Mouse (Mus musculus) hindbrain, postnatal 0 days (tissue): ENCODE results near the gene Sh3pxd2a. TPM values are rescaled to one million over a fixed set of nuclear protein-coding genes. Genes with fewer than 3 reads are reported as not detected.

ENCODE experiments used
- ATAC-seq: fragments of 200-750 bp; cut with Nextera tagmentation; 2 replicates; pipeline ENCODE4 v1.8.0; 2017; ENCODE audit warnings: mild to moderate bottlenecking, moderate TSS enrichment, moderate library complexity
- DNase-seq: peaks from one replicate; pipeline ENCODE4 v3.0.0-alpha.2; 2015; ENCODE audit warnings: low spot score
- H3K27ac ChIP-seq: fragments of 300-500 bp; sonication (generic); 2 replicates; pipeline ENCODE4 v1.5.1; 2014; ENCODE audit warnings: mild to moderate bottlenecking
- H3K27me3 ChIP-seq: fragments of 300-500 bp; sonication (generic); 2 replicates; pipeline ENCODE4 v1.6.1; 2014; ENCODE audit warnings: low read length, mixed read lengths; ENCODE audit not compliant: insufficient read depth
- H3K36me3 ChIP-seq: fragments of 300-500 bp; sonication (generic); 2 replicates; pipeline ENCODE4 v1.6.1; 2014; ENCODE audit warnings: low read length, mixed read lengths; ENCODE audit not compliant: insufficient read depth
- H3K4me1 ChIP-seq: fragments of 300-500 bp; sonication (generic); 2 replicates; pipeline ENCODE4 v1.6.1; 2014; ENCODE audit warnings: antibody characterized with exemption, low read length, mixed read lengths; ENCODE audit not compliant: insufficient read depth
- H3K4me2 ChIP-seq: fragments of 300-500 bp; sonication (generic); 2 replicates; pipeline ENCODE4 v1.6.1; 2014; ENCODE audit warnings: low read depth, mild to moderate bottlenecking, low read length, moderate library complexity, mixed read lengths
- H3K4me3 ChIP-seq: fragments of 300-500 bp; sonication (generic); 2 replicates; pipeline ENCODE4 v1.5.1; 2014; ENCODE audit warnings: low read length
- H3K9ac ChIP-seq: fragments of 300-500 bp; sonication (generic); replicated peaks from 2 replicates; pipeline ENCODE4 v1.6.1; 2014; ENCODE audit warnings: mild to moderate bottlenecking, low read length, moderate library complexity, mixed read lengths
- H3K9me3 ChIP-seq: fragments of 300-500 bp; sonication (generic); 2 replicates; pipeline ENCODE4 v1.6.1; 2016; ENCODE audit warnings: low read length, mixed read lengths
- CTCF ChIP-seq: IDR thresholded peaks from 2 replicates; pipeline ENCODE4 v1.5.1; 2016; ENCODE audit warnings: antibody characterized with exemption, control low read depth, low read depth
- WGBS: fragments of 180-500 bp; shearing (Covaris S2); extraction: QIAGEN DNeasy Blood & Tissue Kit; methylation state at CpG from one replicate; pipeline ENCODE4 v1.1.7; 2014; 5-methylcytosine and 5-hydroxymethylcytosine counted together
- polyA plus RNA-seq: library from polyadenylated mRNA; unstranded; fragments of >200 nt; fragmentation: Nextera tagmentation; extraction: Ambion mirVana; gene quantifications from 2 replicates; pipeline ENCODE4 v1.2.1, GENCODE M21; 2015
- total RNA-seq: library from RNA; depleted of rRNA; stranded (reverse); fragments of >200 nt; gene quantifications from 2 replicates; pipeline ENCODE4 v1.2.3, GENCODE M21; 2014

Gene Sh3pxd2a
- total and polyA plus RNA-seq, 2 experiments from 2014 or later = 1.8 to 25.5 TPM

GRCm38 (mm10) chr19:47230682-47231081, 233.5 kb downstream of the Sh3pxd2a start:
- no peak overlapping the region for H3K9ac ChIP-seq
- H3K9me3 ChIP-seq = no peaks in the 10 kb centered on the region
- no peaks in the 10 kb centered on the region for H3K36me3 ChIP-seq
- no peak overlapping the region for H3K4me3 ChIP-seq
- WGBS = 80% methylated on average over 8 of the region's 8 CpGs
- no peak for TF ChIP-seq CTCF
- no peak for DNase-seq
- H3K27ac ChIP-seq = no peak overlapping the region
- H3K4me2 ChIP-seq = no peak overlapping the region
- H3K4me1 ChIP-seq = peaks cover 15% of the 10 kb centered on the region
- H3K27me3 ChIP-seq = no peaks in the 10 kb centered on the region
- no peak for ATAC-seq

GRCm38 (mm10) chr19:47230082-47230481, 234.1 kb downstream of the Sh3pxd2a start:
- H3K4me1 ChIP-seq = peaks cover 15% of the 10 kb centered on the region
- 94% methylated on average over 7 of the region's 7 CpGs for WGBS
- no peak for DNase-seq
- no peaks in the 10 kb centered on the region for H3K9me3 ChIP-seq
- no peaks in the 10 kb centered on the region for H3K27me3 ChIP-seq
- H3K4me2 ChIP-seq = no peak overlapping the region
- H3K27ac ChIP-seq = no peak overlapping the region
- no peak for ATAC-seq
- H3K4me3 ChIP-seq = no peak overlapping the region
- H3K36me3 ChIP-seq = no peaks in the 10 kb centered on the region
- TF ChIP-seq CTCF = no peak
- no peak overlapping the region for H3K9ac ChIP-seq

- no peak for DNase-seq
- H3K9me3 ChIP-seq = no peaks in the 10 kb centered on the region
- H3K4me1 ChIP-seq = peaks cover 15% of the 10 kb centered on the region
- H3K36me3 ChIP-seq = no peaks in the 10 kb centered on the region
- H3K27me3 ChIP-seq = no peaks in the 10 kb centered on the region
- H3K9ac ChIP-seq = no peak overlapping the region
- 67% methylated on average over 5 of the region's 5 CpGs for WGBS
- ATAC-seq = no peak
- H3K4me2 ChIP-seq = no peak overlapping the region
- H3K4me3 ChIP-seq = no peak overlapping the region
- TF ChIP-seq CTCF = no peak
- H3K27ac ChIP-seq = no peak overlapping the region
These were observed 234.7 kb downstream of the Sh3pxd2a start for GRCm38 (mm10) chr19:47229461-47229860.

GRCm38 (mm10) chr19:47228725-47229252, 235.4 kb downstream of the Sh3pxd2a start:
- ATAC-seq (peak; percentile 67; the same call in 1 of the 2 replicates), DNase-seq (peak; percentile 63)
- TF ChIP-seq CTCF = no peak
- H3K9ac ChIP-seq = peak overlapping the region; percentile 30
- no peaks in the 10 kb centered on the region for H3K36me3 ChIP-seq
- peak overlapping the region; percentile 48 for H3K4me2 ChIP-seq
- H3K9me3 ChIP-seq = no peaks in the 10 kb centered on the region
- H3K27me3 ChIP-seq = no peaks in the 10 kb centered on the region
- peaks cover 15% of the 10 kb centered on the region for H3K4me1 ChIP-seq
- peak overlapping the region; percentile 16; the same call in 1 of the 2 replicates for H3K4me3 ChIP-seq
- WGBS = 3% methylated on average over 16 of the region's 17 CpGs
- no peak overlapping the region; the same call in 1 of the 2 replicates for H3K27ac ChIP-seq

- Histone ChIP-seq H3K9me3 (no peaks in the 10 kb centered on the region), H3K36me3 (no peaks in the 10 kb centered on the region), H3K4me1 (peaks cover 18% of the 10 kb centered on the region), H3K27me3 (no peaks in the 10 kb centered on the region), H3K4me3 (no peak overlapping the region), H3K27ac (no peak overlapping the region), H3K4me2 (no peak overlapping the region), H3K9ac (no peak overlapping the region)
- ATAC-seq (no peak), DNase-seq (no peak)
- no peak for TF ChIP-seq CTCF
- WGBS = 75% methylated on average over 5 of the region's 5 CpGs
These were observed 238.4 kb downstream of the Sh3pxd2a start for GRCm38 (mm10) chr19:47225791-47226190.

- Histone ChIP-seq H3K36me3 (no peaks in the 10 kb centered on the region), H3K27me3 (no peaks in the 10 kb centered on the region), H3K9me3 (no peaks in the 10 kb centered on the region), H3K27ac (no peak overlapping the region), H3K9ac (no peak overlapping the region), H3K4me3 (no peak overlapping the region), H3K4me1 (peaks cover 17% of the 10 kb centered on the region), H3K4me2 (no peak overlapping the region)
- ATAC-seq (no peak), DNase-seq (no peak)
- WGBS = 89% methylated on average over 4 of the region's 4 CpGs
- no peak for TF ChIP-seq CTCF
These were observed 239.5 kb downstream of the Sh3pxd2a start for GRCm38 (mm10) chr19:47224743-47225142.

GRCm38 (mm10) chr19:47222841-47223557, 241.2 kb downstream of the Sh3pxd2a start:
- no peak for DNase-seq
- no peak overlapping the region for H3K4me3 ChIP-seq
- WGBS = 61% methylated on average over 15 of the region's 15 CpGs
- TF ChIP-seq CTCF = no peak
- no peak overlapping the region for H3K4me2 ChIP-seq
- no peaks in the 10 kb centered on the region for H3K9me3 ChIP-seq
- H3K4me1 ChIP-seq = 0 out of 2 replicates have a peak, but pooled peaks cover 3% of the 10 kb centered on the region
- no peaks in the 10 kb centered on the region for H3K36me3 ChIP-seq
- H3K9ac ChIP-seq = no peak overlapping the region
- 0 out of 2 replicates have a peak overlapping the region, but pooled peaks have one; percentile 4 for H3K27ac ChIP-seq
- H3K27me3 ChIP-seq = no peaks in the 10 kb centered on the region
- ATAC-seq = no peak
